Mouse (Mus musculus) CD4-positive, CD25-positive, alpha-beta regulatory T cell (primary cell): ENCODE measurements around the gene Trim2. TPM values are rescaled to one million over a fixed set of nuclear protein-coding genes. Genes with fewer than 3 reads are reported as not detected.

Experiments
- polyA plus RNA-seq: library from polyadenylated mRNA; unstranded; fragments of 100-300 nt; shearing (Covaris generic); gene quantifications from one replicate; pipeline ENCODE4 v1.2.1, GENCODE M21; 2017

Gene Trim2
- polyA plus RNA-seq, result 1.9 TPM

GRCm38 (mm10) chr3:84306777-84307176 lies at the start of gene Trim2:
Gene Trim2, minus strand, starts transcription at chr3:84306877.

GRCm38 (mm10) chr3:84173581-84174154 lies 133.0 kb downstream of the Trim2 start, which contains the start of gene Gm6525:
Gene Gm6525, plus strand, starts transcription at chr3:84174104.

GRCm38 (mm10) chr3:84155558-84156006 lies 151.1 kb downstream of the Trim2 start, which contains the start of gene Mnd1:
Gene Mnd1, minus strand, starts transcription at chr3:84155786.

Other genes starting within 250 kb of the Trim2 start
- gene Mnd1, start 151.1 kb downstream of the Trim2 start, polyA plus RNA-seq, result 0.62 TPM
- not detected for gene Gm6525, start 132.8 kb downstream of the Trim2 start, polyA plus RNA-seq
- 0.84 TPM for gene Fhdc1, start 173.6 kb upstream of the Trim2 start, polyA plus RNA-seq